Mouse (Mus musculus) gastrocnemius, postnatal 25 days (tissue): ENCODE results near the gene Gm3854. TPM values are rescaled to one million over a fixed set of nuclear protein-coding genes. Genes with fewer than 3 reads are reported as not detected.
"Not testable (repeated sequence)": the region's sequence is repeated elsewhere in the genome, so short reads cannot be mapped to it uniquely, and the experiment has no call there.

Source experiments
- DNase-seq: peaks from one replicate; pipeline ENCODE4 v3.0.0; 2022
- long read RNA-seq, 2 experiments: library from polyadenylated mRNA; stranded (forward); transcript quantifications; one replicate each; pipeline ENCODE4 v2.0.0; 2021
- total RNA-seq, 2 experiments: library from RNA; stranded (reverse); gene quantifications; 1 replicate in 1 of 2; 2 replicates in 1 of 2; pipeline ENCODE4 v1.2.3; 2021

Gm3854 gene
- total RNA-seq: under 1 TPM; 0.16 to 0.23 TPM
- long read RNA-seq, experiment 1: 0 reads
- long read RNA-seq, experiment 2: 0 reads

DNA sequence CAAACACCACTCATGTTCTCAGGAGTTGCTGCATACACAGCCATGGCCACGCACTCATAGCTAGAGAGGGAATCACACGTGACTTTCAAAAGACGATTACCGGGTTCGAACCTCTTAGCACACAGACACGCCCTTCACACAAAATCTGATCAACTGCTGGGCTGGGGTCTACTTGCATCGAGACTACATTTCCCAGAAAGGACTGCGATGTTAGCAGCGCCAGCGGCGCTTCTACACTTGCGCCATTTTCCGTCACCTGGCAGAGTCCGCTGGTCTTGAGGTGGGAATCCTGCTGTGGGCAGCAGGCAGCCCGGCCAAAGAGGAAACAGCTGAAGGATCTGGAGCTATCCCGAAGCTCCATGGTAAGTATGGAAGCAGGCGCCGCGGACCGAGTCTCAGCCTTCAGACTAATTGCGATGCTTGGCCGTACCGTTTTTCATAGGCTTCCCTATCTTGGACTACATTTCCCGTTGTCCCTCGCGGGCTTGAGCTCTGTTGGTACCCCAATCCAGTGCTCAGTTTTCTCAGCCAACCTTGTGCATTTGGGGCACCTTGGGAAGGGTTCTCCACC, at the start of gene Gm3854:
Gm3854 (plus strand) TSS at position 259 of the 571 bp plus-strand sequence.
- DNase-seq: peak; percentile 20

DNA sequence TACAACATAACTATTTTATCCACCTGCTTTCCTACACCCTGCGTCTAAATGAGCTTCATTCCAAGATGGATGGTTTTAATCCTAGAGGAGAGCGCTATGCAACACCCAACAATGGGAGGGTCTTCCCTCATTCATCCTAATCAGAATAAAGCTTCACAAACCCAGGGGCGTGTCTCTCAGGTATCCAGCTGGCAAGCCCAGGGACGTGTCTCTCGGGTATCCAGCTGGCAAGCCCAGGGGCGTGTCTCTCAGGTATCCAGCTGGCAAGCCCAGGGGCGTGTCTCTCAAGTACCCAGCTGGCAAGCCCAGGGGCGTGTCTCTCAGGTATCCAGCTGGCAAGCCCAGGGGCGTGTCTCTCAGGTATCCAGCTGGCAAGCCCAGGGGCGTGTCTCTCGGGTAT, 42.8 kb upstream of the Gm3854 start:
- DNase-seq: not testable (repeated sequence)

DNA sequence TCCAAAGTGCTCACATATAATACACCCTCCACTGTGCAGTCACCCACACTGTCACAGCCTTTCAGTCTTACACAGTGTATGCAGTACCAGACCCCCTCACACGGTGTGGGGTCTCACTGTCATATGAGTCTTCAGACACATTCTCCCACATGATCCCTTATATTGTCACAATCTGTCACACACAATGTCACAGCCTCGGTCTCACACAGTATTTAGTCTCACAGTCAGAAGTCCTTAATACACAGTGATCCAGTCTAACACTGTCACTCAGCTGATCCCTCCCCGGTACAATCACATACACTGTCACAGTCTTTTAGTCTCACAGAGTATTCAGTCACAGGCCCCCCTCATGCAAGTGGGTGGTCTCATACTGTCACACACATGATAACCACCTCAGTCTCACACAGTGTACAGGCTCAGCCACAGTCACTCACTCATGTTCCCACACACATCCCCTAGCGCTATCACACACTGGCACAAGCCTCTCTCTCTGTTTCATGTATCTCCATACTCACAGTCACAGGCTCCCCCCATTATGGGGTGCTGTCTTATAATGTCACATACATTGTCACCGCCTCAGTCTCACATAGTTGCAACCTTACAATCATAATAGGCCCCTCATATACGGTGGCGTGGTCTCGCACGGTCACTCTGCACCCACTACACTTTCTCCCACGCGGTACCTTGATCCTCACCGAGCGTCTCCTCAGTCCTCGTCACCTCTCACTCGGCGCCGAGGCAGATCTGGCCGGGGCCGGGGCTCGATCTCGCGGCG, 12.9 kb upstream of the Gm3854 start:
- DNase-seq: no peak

DNA sequence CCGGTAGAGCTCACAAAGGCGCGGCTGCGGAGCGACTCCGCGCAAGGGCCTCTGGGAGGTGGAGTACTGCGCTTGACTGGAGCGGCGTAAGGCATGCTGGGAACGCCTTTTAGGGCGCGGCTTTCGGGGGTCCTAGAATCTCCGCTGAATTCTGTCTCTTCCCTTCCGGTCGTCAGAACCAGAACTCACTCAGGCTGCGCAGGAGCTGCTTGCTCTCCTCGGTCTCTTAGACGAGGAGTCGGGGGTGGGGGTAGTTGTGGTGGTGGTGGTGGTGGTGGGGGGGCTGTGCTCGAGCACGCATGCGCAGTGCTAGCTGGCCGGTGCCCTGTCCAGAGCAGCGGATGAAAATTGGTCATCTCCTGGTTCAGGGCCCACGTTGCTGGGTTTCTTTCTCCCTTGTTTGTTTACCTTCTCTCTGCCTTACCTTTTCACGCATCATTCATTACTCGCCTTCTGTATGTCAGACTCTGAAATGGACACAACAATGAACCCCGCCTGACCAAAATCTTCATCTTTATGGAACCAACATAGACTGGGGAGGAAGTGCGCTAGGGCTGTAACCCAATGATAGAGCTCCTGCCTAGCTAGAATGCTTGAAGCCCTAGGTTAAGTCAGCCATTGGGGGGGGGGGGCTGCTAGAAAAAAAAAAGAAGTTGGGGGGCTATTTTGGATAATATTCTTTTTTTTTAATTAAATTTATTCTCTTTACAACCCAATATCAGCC, 12.2 kb upstream of the Gm3854 start, which contains the start of gene Zfp583:
Zfp583 (minus strand) TSS at position 53 of the 724 bp plus-strand sequence.
- peak; percentile 82 for DNase-seq

DNA sequence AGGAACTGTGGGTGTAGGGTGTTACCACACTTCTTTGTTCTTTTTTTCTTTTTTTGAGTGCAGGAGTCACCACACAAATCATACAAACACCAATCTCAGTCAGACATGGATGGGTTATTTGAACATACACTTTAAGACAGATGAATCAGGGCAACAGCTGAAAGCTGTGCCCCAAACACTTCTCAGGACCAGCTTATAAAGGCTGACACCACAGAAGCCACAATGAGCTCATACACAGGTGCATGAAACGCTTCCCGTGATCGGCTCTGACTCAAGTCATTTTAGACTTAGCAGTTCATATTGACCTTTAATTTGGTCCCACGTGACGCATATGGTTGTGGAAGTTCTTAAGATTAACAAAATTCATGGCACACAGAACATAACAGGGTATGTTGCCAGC, 3.7 kb upstream of the Gm3854 start:
- DNase-seq: no peak

DNA sequence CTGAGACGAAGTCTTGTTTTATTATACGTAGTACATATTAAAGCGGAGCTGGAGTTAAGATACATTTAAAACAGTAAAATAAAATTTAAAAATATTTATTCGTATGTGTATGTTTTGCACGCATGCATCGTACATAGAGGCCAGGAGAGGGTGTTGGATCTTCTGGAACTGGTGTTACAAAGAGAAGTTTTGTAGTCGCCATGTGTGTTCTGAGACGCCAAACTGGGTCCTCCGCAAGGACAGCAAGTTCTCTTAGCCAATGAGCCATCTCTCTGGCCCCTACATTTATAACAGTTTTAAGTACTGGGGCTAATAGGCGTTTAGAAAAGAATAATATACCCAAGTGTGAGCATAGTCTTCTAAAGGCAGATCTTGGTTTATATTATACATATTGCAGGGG, 565 bp downstream of the Gm3854 start:
- DNase-seq: no peak

DNA sequence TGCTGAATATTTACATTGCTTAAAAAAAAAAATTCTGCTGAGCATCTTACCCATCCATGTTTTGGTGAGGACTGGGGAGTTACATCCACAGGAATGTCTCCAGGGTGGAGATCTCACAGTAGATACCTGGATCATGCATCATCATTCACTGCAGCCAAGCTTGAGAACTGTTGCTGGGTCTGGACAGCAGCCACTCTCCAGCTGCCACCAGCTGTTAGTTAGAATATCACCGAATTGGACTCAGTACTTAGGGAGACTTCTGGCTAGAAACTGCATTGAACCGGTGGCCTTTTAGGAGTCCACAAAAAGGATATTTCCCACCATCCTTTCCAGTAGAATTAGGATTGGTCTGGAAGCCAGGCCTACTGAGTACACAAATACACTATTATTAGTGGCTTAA, 14.6 kb downstream of the Gm3854 start:
- no peak for DNase-seq

DNA sequence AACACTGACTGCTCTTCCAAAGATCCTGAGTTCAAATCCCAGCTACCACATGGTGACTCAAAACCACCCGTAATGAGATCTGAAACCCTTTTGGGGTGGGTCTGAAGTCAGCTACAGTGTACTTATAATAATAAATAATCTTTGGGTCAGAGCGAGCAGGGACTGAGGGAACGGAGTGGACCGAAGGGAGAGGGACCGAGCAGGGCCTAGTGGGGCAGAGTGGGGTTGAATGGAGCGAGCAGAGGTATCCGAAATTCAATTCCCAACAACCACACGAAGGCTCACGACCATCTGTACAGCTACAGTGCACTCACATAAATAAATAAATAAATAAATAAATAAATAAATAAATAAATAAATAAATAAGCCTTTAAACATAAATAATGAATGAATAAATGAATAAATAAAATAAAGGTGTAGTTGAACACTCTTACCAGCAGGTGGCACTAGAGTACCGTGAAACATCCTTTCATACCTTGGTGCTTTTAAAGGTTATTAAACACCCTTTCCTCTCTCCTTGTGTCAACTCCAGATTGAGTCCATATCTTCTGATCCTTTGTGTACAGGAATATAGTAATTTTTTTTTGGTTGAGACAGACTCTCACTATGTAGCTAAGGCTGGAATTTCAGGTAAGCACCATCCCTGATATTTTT, 15.5 kb downstream of the Gm3854 start:
- no peak for DNase-seq

DNA sequence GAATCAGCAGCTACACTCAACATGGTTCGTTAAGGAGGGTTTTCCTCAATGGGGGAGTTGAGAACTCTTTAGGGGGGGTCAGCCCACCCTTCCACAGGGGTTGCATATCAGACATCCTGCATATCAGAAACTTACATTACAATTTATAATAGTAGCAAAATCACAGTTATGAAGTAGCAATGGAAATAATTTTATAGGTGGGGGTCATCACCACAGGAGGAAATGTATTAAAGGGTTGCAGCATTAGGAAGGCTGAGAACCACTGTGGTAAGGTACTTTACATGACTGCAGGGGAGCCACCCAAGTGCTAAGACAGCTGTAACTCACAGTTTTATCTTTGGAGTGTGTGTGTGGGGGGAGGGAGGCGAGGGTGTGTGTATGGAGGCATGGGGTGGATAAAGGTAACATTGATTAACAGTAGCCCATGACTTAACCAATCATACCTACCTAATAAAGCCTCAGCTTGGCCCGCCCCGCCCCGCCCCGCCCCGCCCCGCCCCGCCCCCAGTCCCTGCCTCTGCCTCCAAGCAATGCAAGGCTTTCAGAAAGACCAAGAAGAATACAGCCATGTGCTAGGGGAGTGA, 17.0 kb downstream of the Gm3854 start:
- no peak for DNase-seq

DNA sequence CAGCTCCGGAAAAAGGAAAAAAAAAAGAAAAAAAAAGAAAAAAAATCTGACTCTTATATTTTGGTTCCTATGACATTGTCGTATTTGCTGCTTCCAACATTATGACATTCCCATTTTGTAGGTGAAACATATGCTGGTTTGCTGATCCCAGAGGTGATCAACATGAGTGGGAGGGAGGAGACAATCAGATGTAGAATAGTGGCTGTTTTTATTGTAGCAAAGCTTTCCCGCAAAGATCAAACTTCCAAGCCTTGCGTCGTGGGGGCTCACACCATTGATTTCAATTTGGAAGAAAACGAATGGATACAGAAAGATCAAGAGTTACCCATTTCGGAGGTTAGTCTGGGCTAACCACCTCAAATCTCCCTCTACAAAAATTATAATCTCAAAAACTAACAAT, 18.2 kb downstream of the Gm3854 start:
- DNase-seq: no peak

DNA sequence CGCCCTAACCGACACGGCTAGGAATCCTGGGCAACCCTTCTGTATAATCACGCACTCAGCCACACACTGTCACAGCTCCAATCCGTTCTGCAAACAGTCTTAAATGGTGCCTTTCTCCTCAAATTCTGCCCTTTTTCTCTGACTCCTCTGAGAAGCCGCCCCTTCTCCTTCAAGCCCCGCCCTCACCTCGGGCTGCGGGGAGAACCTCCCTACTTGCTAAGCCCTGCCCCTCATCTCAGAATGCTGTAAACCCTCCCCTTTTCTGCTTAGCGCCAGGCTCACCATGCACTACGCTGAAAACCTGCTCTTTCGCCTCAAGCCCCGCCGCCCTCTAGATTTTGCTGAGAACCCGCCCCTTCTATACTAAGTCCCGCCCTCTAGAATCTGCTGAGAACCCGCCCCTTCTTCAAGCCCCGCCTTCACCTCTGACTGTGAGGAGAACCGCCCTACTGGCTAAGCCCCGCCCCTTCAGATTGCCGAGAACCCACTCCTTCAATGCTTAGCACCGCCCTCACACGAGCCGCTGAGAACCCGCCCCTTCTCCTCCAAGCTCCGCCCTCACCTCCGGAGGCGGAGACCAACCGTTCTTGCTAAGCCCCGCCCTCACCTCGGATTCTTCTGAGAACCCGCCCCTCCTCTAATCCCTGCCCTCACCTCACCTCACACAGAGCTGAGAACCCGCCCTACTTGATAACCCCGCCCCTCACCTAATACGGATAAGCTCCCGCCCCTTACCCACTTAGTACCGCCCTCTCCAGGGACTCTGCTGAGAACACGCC, 18.9 kb downstream of the Gm3854 start:
- DNase-seq: peak; percentile 96

DNA sequence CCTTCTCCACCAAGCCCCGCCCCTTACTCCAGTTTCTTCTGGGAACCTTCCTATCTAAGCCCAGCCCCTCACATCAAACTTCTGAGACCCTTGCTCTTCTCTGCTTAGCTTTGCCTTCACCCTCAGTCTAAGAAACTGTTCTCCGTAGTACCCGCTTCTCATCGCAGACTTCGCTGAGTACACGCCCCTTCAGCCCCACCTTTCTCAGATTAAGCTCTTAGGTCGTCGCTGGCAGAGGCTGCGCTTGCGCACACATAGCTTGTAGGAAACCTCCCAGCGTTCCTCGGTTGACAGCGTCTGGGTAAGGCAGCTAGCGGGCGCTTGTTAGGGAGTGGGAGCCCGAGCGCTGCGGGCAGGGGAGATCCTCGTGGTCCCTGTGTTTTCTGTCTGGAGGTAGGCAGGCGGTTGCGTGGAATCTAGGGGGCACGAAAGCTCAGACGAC, 19.5 kb downstream of the Gm3854 start, which contains the start of gene Zfp78:
Zfp78 (plus strand) TSS at position 234 of the 442 bp plus-strand sequence.
- DNase-seq: peak; percentile 76

DNA sequence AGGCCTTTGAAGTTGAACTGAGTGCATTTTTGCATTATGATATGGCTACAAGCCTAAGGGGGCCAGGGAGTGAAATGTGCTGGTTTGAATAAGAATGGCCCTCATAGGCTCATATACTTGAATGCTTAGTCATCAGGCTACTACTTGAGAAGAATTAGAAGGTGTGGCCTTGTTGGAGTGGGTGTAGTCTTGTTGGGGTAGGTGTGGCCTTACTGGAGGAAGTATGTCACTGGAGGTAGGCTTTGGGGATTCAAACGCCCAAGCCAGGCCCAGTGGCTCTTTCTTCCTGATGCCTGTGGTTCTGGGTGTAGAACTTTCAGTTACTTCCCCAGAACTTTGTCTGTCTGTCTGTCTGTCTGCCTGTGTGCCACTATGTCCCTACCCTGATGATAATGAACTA, 21.2 kb downstream of the Gm3854 start:
- DNase-seq: no peak

DNA sequence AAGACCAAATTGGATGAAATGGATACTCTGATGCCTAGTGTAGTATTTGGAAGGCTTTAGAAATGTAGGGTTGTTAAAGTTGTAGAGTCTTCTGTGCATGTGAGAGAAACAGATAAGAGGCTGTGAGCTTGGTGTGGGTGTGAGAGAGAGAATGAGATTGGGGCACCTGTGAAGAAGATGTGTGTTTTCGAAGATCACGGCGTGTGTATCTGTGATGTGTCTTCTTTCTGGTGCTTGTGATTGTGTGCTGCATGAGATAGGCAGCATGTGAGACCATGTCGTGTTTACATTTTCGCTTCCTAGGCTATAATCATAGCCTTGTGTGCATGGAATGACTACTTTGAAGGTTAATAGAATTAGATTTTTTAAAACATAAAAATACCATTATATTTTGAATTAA, 23.6 kb downstream of the Gm3854 start:
- no peak for DNase-seq

DNA sequence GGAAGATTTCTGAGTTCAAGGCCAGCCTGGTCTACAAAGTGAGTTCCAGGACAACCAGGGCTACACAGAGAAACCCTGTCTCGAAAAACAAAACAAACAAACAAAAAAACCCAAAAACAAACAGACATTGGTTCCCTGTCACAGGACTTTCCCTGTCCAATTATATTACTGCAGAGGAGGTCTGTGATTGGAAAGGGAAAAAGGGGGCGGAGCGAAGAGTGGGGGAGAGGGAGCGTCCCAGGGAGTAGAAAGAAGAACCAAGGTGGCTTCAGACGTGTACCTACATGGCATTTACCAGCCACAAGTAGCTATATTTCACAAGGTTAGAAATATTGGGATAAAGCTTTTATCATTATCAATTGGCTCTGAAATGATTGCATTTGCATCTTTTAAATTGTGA, 24.6 kb downstream of the Gm3854 start:
- DNase-seq: not testable (repeated sequence)

DNA sequence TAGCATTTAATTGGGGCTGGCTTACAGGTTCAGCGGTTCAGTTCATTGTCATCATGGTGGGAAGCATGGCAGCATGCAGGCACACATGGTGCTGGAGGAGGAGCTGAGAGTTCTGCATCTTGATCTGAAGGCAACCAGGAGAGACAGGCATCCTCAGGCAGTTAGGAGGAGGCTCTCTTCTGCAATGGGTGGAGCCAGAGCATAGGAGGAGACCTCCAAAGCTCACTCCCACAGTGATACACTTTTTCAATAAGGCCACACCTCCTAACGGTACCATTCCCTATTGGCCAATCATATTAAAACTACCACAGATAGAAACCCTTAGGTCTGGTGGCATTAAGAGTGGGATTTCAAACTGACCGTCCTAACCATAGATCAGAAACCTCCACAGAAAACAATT, 25.9 kb downstream of the Gm3854 start:
- DNase-seq: no peak

DNA sequence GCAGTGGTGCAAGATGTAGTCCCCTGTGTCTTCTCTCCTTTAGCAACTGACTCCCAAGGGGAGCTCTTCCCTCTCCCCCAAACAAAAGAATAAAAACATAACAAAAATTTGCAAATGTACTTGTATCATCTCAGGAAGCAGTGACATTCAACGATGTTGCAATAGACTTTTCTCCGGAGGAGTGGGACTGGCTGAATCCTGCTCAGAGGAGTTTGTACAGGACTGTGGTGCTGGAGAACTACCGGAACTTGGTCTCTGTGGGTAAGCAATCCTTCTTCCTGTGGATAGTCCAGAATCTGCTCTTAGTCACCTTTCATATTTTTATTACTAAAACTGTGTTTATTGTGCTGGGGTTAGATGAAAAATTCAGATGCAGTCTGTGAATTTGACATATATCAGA, 29.4 kb downstream of the Gm3854 start:
- no peak for DNase-seq

DNA sequence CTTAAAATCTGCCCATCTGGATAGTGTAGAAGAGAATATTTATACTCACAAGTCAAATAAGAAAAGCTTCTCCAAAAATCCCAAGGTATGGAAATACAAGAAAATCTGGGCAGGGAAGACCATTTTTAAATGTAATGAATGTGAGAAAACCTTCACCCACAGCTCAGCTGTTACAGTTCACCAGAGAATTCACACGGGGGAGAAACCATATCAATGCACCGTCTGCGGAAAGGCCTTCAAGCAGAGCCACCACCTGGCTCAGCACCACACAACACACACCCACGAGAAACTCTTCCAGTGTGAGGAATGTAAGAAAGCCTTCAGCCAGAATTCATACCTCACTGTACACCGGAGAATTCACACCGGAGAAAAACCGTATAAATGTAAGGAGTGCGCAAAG, 34.9 kb downstream of the Gm3854 start:
- DNase-seq: no peak

DNA sequence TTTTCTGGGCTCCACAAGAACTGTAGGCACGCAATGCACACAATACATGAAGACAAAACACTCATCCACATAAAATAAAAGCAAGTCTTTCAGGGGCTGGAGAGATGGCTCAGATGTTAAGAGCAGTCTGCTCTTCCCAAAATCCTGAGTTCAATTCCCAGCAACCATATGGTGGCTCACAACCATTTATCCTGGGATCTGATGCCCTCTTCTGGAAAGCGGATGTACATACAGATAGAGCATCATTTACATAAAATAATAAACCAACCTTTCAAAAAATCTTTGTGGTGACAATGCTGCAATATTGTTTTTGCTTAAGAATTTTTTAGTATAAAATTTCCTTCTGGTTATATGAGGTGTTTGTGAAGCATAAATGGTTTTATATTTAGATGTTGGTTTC, 37.9 kb downstream of the Gm3854 start:
- no peak for DNase-seq

DNA sequence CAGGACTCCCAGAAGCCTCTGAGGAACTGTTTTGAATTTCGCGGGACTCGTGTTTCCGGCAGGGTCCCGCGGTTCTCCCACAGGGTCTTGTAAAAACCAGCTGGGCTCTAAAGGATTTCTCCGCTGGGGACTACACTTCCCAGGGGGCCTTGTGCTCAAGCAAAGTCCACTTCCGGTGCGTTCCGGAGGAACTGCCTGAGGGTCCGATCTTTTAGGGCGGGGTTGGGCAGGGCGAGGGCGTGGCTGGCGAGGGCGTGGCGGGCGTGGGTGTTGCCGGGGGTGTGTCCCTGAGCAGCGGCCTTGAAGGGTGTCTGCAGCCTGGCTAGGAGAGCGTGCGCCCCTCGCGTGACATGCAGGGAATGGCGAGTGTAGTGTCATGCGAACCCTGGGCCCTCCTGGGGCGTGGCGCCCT, 39.5 kb downstream of the Gm3854 start, which contains the start of gene Zfp28:
Zfp28 (plus strand) TSS at position 252 of the 412 bp plus-strand sequence.
- DNase-seq: peak; percentile 94

DNA sequence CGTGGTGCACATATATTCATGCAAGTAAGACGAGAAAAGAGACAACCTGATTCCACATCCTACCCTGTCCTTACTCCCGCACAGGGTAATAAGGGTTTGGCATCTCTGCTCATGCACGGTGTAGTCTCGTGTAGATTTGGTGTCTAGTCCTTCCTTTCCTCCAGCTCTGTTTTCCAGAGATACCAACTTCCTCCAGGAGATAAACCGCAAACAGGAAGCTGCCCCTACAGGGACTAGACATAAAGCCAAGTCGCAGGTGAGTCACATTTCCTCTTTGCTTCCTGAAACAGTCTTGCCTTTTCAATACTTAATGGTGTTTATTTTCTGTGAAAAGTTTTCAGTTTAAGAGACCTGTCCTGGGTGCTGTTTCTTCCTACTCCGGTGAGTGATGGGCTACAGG, 40.5 kb downstream of the Gm3854 start:
- DNase-seq: no peak
